ENCODE assay signal across 21 mouse cellular contexts in genomic region chr13:19882889-19883288, GRCm38 (mm10). TPM values are rescaled to one million over a fixed set of nuclear protein-coding genes. Genes with fewer than 3 reads are reported as not detected.
DNase-seq lines count a peak whose midpoint lies in the region; ATAC-seq and TF ChIP-seq lines count a peak whose summit lies in the region.
"Had no signal": no experiment of that assay in that cellular context is flagged by ENCODE, and none has a peak within 500 bp of the region (broad histone marks: within the 10 kb centered on the region; RNA-seq: fewer than 3 reads in every experiment).

No protein-coding gene starts in this region.

- H3K36me3 ChIP-seq in heart, postnatal 0 days (replicated peaks; ENCODE audit: control insufficient read depth, insufficient read depth, low read length) = no peaks in the 10 kb centered on the region
- H3K36me3 ChIP-seq in hindbrain, postnatal 0 days (ENCODE audit: insufficient read depth, low read length) = no peaks in the 10 kb centered on the region
- H3K36me3 ChIP-seq: limb, embryonic 15.5 days had no signal

- no peak overlapping the region for H3K27ac ChIP-seq in heart, postnatal 0 days (ENCODE audit: low read depth)
- no peak overlapping the region for H3K27ac ChIP-seq in hindbrain, postnatal 0 days
- H3K27ac ChIP-seq: forebrain, embryonic 13.5 days; hindbrain, embryonic 14.5 days; limb, embryonic 15.5 days; macrophage had no signal

- no peak overlapping the region for H3K4me2 ChIP-seq in heart, postnatal 0 days (ENCODE audit: low read depth, low read length)
- H3K4me2 ChIP-seq in hindbrain, postnatal 0 days (ENCODE audit: low read depth, low read length) = no peak overlapping the region
- H3K4me2 ChIP-seq: forebrain, embryonic 13.5 days; hindbrain, embryonic 14.5 days; limb, embryonic 15.5 days had no signal

- H3K9me3 ChIP-seq in heart, postnatal 0 days (replicated peaks; ENCODE audit: control insufficient read depth, low read length) = no peaks in the 10 kb centered on the region
- H3K9me3 ChIP-seq in hindbrain, postnatal 0 days (ENCODE audit: low read length) = no peaks in the 10 kb centered on the region
- H3K9me3 ChIP-seq: forebrain, embryonic 13.5 days; limb, embryonic 15.5 days had no signal

- no peaks in the 10 kb centered on the region for H3K4me1 ChIP-seq in heart, postnatal 0 days (ENCODE audit: control insufficient read depth, insufficient read depth)
- H3K4me1 ChIP-seq in hindbrain, postnatal 0 days (ENCODE audit: insufficient read depth, low read length) = no peaks in the 10 kb centered on the region
- H3K4me1 ChIP-seq: forebrain, embryonic 13.5 days; limb, embryonic 15.5 days had no signal

- H3K4me3 ChIP-seq in heart, postnatal 0 days (ENCODE audit: low read depth, low read length) = no peak overlapping the region
- H3K4me3 ChIP-seq in hindbrain, postnatal 0 days (ENCODE audit: low read length) = no peak overlapping the region
- H3K4me3 ChIP-seq: forebrain, embryonic 13.5 days; limb, embryonic 15.5 days; myocyte had no signal

- no peak for TF ChIP-seq EP300 in heart, postnatal 0 days (IDR thresholded peaks at IDR 0.05; ENCODE audit: low read depth)

- WGBS in heart, postnatal 0 days = 44% methylated on average over 4 of the region's 4 CpGs
- WGBS in hindbrain, postnatal 0 days = 88% methylated on average over 4 of the region's 4 CpGs

- no peak overlapping the region for H3K9ac ChIP-seq in heart, postnatal 0 days (replicated peaks; ENCODE audit: low read depth, low read length)
- no peak overlapping the region for H3K9ac ChIP-seq in hindbrain, postnatal 0 days (replicated peaks; ENCODE audit: low read length)
- H3K9ac ChIP-seq: forebrain, embryonic 13.5 days; hindbrain, embryonic 14.5 days; limb, embryonic 15.5 days had no signal

- intact Hi-C loops in heart, postnatal 25 days (cut with DNase I) = no loop called here

- no peaks in the 10 kb centered on the region for H3K27me3 ChIP-seq in heart, postnatal 0 days (ENCODE audit: control insufficient read depth, insufficient read depth, low read length)
- no peaks in the 10 kb centered on the region for H3K27me3 ChIP-seq in hindbrain, postnatal 0 days (ENCODE audit: insufficient read depth, low read length)
- H3K27me3 ChIP-seq: forebrain, embryonic 13.5 days; limb, embryonic 15.5 days had no signal

- TF ChIP-seq CTCF in heart, postnatal 0 days (IDR thresholded peaks at IDR 0.05; ENCODE audit: low read depth) = no peak
- TF ChIP-seq CTCF in hindbrain, postnatal 0 days (IDR thresholded peaks at IDR 0.05; ENCODE audit: low read depth) = no peak

- no peak for ATAC-seq in heart, postnatal 0 days (ENCODE audit: insufficient read depth, low read depth)
- ATAC-seq in hindbrain, postnatal 0 days = no peak

- peak; percentile 6 for DNase-seq in heart, postnatal 0 days (ENCODE audit: low spot score)
- DNase-seq in heart, postnatal 25 days (ENCODE audit: low spot score) = no peak
- DNase-seq in urinary bladder, adult 18-20 months (ENCODE audit: low spot score in 2 of 2) = peak; percentile 2 to 17
- DNase-seq in urinary bladder, adult 2 months (ENCODE audit: low spot score) = no peak
- DNase-seq in lung, postnatal 4 days = peak; percentile 5 to 46
- no peak for DNase-seq in hindbrain, postnatal 0 days (ENCODE audit: low spot score)
- DNase-seq in left cerebral cortex, adult 9 months (ENCODE audit: low spot score in 2 of 2) = no peak
- DNase-seq in kidney, adult 8-10 months = no peak
- DNase-seq: adrenal gland, adult 2 months; cerebellum, postnatal 14 days; kidney, adult 2 months; kidney, postnatal 36 days; midbrain, embryonic 14.5 days; thymus, postnatal 14 days had no signal

RNA-seq across cellular contexts. Expression of gene Gpr141, which starts 58.8 kb away (rescaled TPM):
- total RNA-seq in heart, postnatal 0 days (2014; rRNA removed; ENCODE audit: low replicate concordance) = 0.08 and 2.2 TPM in 2 replicates
- 0.16 TPM in 2 replicates for polyA plus RNA-seq in heart, postnatal 0 days (2015; fragmentation: Nextera tagmentation; extraction: Ambion mirVana)
- total RNA-seq in heart, postnatal 25 days (2021) = under 1 TPM in 1 of 2 experiments, not detected in 1; 0.16 TPM
- polyA plus RNA-seq in urinary bladder, adult 2 months (2012; rRNA removed) = 0.36 and 0.66 TPM in 2 replicates
- total RNA-seq in hindbrain, postnatal 0 days (2014; rRNA removed) = 3.0 TPM in 1 of 2 replicates, not detected in the other
- 0.10 TPM in 1 of 2 replicates, not detected in the other for polyA plus RNA-seq in hindbrain, postnatal 0 days (2015; fragmentation: Nextera tagmentation; extraction: Ambion mirVana)
- total RNA-seq: layer of hippocampus, postnatal 14 days; left cerebral cortex, postnatal 14 days had no signal
- polyA plus RNA-seq: adrenal gland, adult 2 months; forebrain, embryonic 13.5 days had no signal

Comparison
In these comparisons a context has a peak if more than half of its experiments do, and no peak if none do; other contexts are left out.
1. DNase-seq: peak in heart, postnatal 0 days (single experiment), urinary bladder, adult 18-20 months (2 of 2) and lung, postnatal 4 days (2 of 2); none in heart, postnatal 25 days (single experiment), urinary bladder, adult 2 months (single experiment), hindbrain, postnatal 0 days (single experiment), left cerebral cortex, adult 9 months (0 of 2) and kidney, adult 8-10 months (0 of 2).